Mouse (Mus musculus) C2C12 (cell line): ENCODE measurements at regions not wholly inside any gene's neighbourhood (a gene's known extent, or its start where the extent isn't known, plus 50 kb on each side); places are given as distances from the start of the nearest gene placed in this dataset.

Experiments used
- H3K27me3 ChIP-seq: one replicate; pipeline ENCODE4 v1.6.1; 2011; ENCODE audit not compliant: control insufficient read depth, insufficient read depth, insufficient read length
- H3K36me3 ChIP-seq: one replicate; pipeline ENCODE4 v1.6.1; 2011; ENCODE audit not compliant: control insufficient read depth, insufficient read depth
- H3K4me3 ChIP-seq: one replicate; pipeline ENCODE4 v1.5.1; 2011; ENCODE audit warnings: mild to moderate bottlenecking, control low read depth; ENCODE audit not compliant: poor library complexity, insufficient read depth, severe bottlenecking
- H3K79me2 ChIP-seq: one replicate; pipeline ENCODE4 v1.6.1; 2011; ENCODE audit not compliant: control insufficient read depth, insufficient read depth
- H3K79me3 ChIP-seq: one replicate; pipeline ENCODE4 v1.6.1; 2011; ENCODE audit warnings: low read depth, control low read depth
- H3ac ChIP-seq: one replicate; pipeline ENCODE3; 2011; ENCODE audit warnings: low read depth; ENCODE audit not compliant: control insufficient read depth, insufficient read length
- CEBPB ChIP-seq: IDR thresholded peaks from one replicate; pipeline ENCODE4 v1.6.1; 2011; ENCODE audit warnings: low read depth, mild to moderate bottlenecking, control low read depth, moderate library complexity
- CTCF ChIP-seq: IDR thresholded peaks from one replicate; pipeline ENCODE4 v1.5.1; 2011; ENCODE audit not compliant: control insufficient read depth, insufficient read depth, insufficient read length
- FOSL1 ChIP-seq: IDR thresholded peaks from one replicate; pipeline ENCODE4 v1.8.0; 2011; ENCODE audit warnings: mild to moderate bottlenecking, low read length; ENCODE audit not compliant: poor library complexity, insufficient read depth, severe bottlenecking
- MAX ChIP-seq: IDR thresholded peaks from one replicate; pipeline ENCODE4 v1.6.1; 2011; ENCODE audit warnings: mild to moderate bottlenecking, control low read depth
- MYOD1 ChIP-seq: IDR thresholded peaks from one replicate; pipeline ENCODE4 v1.6.1; 2011; ENCODE audit warnings: low read depth; ENCODE audit not compliant: control insufficient read depth, insufficient read length
- MYOG ChIP-seq: IDR thresholded peaks from one replicate; pipeline ENCODE4 v1.6.1; 2011; ENCODE audit not compliant: control insufficient read depth, insufficient read length; ENCODE audit errors: extremely low read depth
- USF1 ChIP-seq: IDR thresholded peaks from one replicate; pipeline ENCODE4 v1.6.1; 2011; ENCODE audit warnings: low read depth, mild to moderate bottlenecking, control low read depth, moderate library complexity

DNA sequence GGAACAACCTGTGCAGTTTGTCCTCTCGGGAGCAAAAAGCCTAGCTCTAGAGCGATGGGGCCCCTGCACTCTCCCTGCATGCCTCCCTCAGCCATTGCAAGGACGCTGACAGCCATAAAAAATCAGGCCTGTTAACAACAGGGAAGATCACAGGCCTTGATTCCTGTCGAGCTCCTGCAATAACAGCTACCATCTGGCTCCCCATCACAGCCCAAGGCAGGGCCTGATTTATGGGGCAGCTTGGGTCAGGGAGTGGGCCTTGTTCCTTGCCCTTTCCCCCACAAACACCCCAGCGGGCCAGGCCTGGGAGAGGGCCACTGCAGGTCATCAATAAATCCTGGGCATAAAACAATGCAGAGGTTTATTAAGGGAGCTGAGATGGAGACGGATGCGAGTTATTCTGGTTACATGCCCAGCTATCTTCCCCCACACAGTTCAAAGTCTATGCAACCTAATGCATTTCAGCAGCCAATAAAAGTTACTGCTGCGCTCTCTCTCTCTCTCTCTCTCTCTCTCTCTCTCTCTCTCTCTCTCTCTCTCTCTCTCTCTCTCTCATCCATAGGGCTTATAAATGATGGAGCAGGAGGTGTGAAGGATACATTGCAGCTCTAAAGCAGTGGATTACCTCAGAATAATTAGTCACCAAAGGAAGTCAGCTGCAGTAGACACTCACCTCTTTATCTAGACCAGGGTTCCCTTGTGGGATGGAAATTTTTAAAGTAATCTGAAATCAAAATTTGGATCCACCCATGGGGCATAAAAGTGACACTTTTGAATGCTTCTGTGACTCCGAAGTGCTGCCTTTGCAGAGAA is 136.9 kb downstream of the Hsd17b3 start:
- no peak overlapping the region for H3K4me3 ChIP-seq
- H3K27me3 ChIP-seq = peaks cover 12% of the 10 kb centered on the region
- TF ChIP-seq MYOG (no peak), CEBPB (no peak), MYOD1 (no peak), MAX (no peak), USF1 (no peak), CTCF (no peak), FOSL1 (no peak)
- no peak overlapping the region for H3ac ChIP-seq
- H3K79me3 ChIP-seq = no peaks in the 10 kb centered on the region
- no peaks in the 10 kb centered on the region for H3K79me2 ChIP-seq
- H3K36me3 ChIP-seq = no peaks in the 10 kb centered on the region

DNA sequence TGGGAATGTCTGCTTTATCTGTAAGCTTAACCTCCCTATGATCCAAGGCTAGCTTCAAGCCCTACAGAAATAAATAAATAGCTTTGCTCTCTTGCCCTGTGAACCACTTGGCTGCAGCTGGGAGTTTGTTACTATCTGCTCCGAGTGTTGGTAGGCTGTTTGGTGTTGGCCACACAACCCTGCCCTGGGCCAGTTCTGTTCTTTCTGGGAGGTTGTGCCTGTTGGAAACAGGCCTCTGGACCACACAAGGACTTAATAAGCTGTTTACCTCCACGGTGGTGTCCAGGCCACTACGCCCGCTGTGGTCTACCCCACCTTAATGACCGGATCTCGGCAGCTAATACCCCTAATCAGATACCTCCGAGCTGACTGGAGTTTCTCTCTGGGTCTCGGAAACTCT is 136.1 kb downstream of the Ercc6l2 start:
- H3K27me3 ChIP-seq = peaks cover 12% of the 10 kb centered on the region

More for the DNA sequence above, 136.1 kb downstream of the Ercc6l2 start:
- H3K36me3 ChIP-seq = no peaks in the 10 kb centered on the region
- H3ac ChIP-seq = no peak overlapping the region
- no peak for TF ChIP-seq MYOD1
- no peak for TF ChIP-seq CTCF
- TF ChIP-seq FOSL1 = no peak
- no peak for TF ChIP-seq MYOG
- TF ChIP-seq USF1 = no peak
- TF ChIP-seq CEBPB = no peak
- TF ChIP-seq MAX = no peak
- no peak overlapping the region for H3K4me3 ChIP-seq
- H3K79me2 ChIP-seq = no peaks in the 10 kb centered on the region
- H3K79me3 ChIP-seq = no peaks in the 10 kb centered on the region
